Mouse (Mus musculus): ENCODE data around the gene Gpr132.

GRCm38 (mm10) chr12:112877607-112878020 is 9.6 kb upstream of the Gpr132 start:
- TF ChIP-seq CTCF (conservative IDR thresholded peaks at IDR 0.05; ENCODE audit: insufficient read depth, insufficient read length, low read depth, low read length) = no peak
- no peak for TF ChIP-seq POLR2A (IDR thresholded peaks at IDR 0.05; ENCODE audit: low read depth, low read length)

Measured in kidney, adult 2 months (tissue).